9 mouse cellular contexts compared by ENCODE assay signal in the genomic region with DNA sequence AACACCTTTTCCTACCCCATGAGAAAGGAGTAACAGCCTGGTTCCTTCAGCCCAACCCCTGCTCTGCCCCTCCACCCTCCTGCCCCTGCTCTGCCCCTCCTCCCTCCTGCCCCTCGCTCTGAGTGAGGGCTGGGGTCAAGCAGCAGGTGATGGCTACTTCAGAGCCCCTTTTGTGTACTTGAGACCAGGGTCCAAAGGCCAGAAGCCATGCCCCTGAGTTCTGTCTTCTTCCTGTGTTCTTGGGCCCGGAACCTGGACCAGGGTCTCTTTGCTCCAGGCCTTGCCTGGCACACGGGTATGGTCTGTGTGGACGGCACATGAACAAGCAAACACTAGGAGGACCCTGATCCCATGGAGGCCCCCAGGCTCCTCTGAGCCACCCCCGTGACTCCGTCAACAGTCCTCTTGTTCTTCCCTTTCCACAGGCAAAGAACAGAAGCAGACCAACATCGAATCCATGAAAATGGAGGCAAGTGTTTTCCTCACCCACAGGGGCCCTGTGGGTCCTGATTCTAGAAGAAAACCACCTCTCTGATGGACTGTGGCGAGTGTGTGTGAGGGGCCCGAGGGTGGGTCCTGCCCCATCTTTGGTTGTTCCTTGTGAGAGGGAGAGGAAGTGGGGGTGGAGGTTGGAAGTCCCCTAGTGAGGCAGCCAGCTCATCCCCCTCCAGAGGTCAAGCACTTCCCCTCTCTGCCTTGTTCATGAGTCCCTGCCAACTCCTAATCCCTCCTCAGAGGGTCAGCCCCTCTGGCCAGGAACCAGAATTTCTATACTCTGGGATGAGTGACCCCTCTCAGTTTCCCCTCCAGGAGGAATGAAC.
A peak's percentile ranks its signal among the peaks of the same experiment; 100 is the strongest.
DNase-seq lines count a peak whose midpoint lies in the region; ATAC-seq and TF ChIP-seq lines count a peak whose summit lies in the region.
"Had no signal": no experiment of that assay in that cellular context is flagged by ENCODE, and none has a peak within 500 bp of the region (broad histone marks: within the 10 kb centered on the region; RNA-seq: fewer than 3 reads in every experiment).

No protein-coding gene starts in this region.

- no peak for TF ChIP-seq CTCF in layer of hippocampus, adult 2 months (conservative IDR thresholded peaks at IDR 0.05)

- no peak overlapping the region for H3K4me3 ChIP-seq in layer of hippocampus, adult 2 months
- H3K4me3 ChIP-seq: neural tube, embryonic 12.5 days had no signal

- DNase-seq in adrenal gland, adult (ENCODE audit: inconsistent age in 2 of 2, low spot score in 1 of 2), result peak; percentile 33 to 47
- DNase-seq in adrenal gland, postnatal 14 days, result no peak
- DNase-seq in layer of hippocampus, adult 2 months (ENCODE audit: low spot score in 2 of 2), result no peak
- DNase-seq in layer of hippocampus, postnatal 10 days (ENCODE audit: low spot score in 2 of 2), result no peak
- DNase-seq in CD4-positive, CD25-positive, alpha-beta regulatory T cell, adult 2 months (ENCODE audit: low read depth, low spot score), result peak; percentile 43
- peak; percentile 75 for DNase-seq in kidney, adult 9 months
- DNase-seq in retina, embryonic 14.5 days (ENCODE audit: low spot score), result no peak

- peak overlapping the region; percentile 44; the same call in 1 of the 2 replicates for H3K27ac ChIP-seq in layer of hippocampus, adult 2 months
- H3K27ac ChIP-seq: neural tube, embryonic 12.5 days had no signal

- ATAC-seq in cerebellum, adult (ENCODE audit: insufficient number of reproducible peaks, low FRiP score, low TSS enrichment), result no peak

Comparison
In these comparisons a context has a peak if more than half of its experiments do, and no peak if none do; other contexts are left out.
1. DNase-seq: peak in adrenal gland, adult (2 of 2), CD4-positive, CD25-positive, alpha-beta regulatory T cell, adult 2 months (single experiment) and kidney, adult 9 months (single experiment); none in adrenal gland, postnatal 14 days (single experiment), layer of hippocampus, adult 2 months (0 of 2), layer of hippocampus, postnatal 10 days (0 of 2) and retina, embryonic 14.5 days (single experiment).